Mouse (Mus musculus): Measurements from ENCODE around the gene Cntn4.

GRCm38 (mm10) chr6:106078071-106078603, 400.7 kb downstream of the Cntn4 start:
- no peak for TF ChIP-seq POLR2A (IDR thresholded peaks at IDR 0.05; ENCODE audit: control insufficient read depth, extremely low read depth, insufficient read depth, low read length, poor library complexity)
- no peak for TF ChIP-seq CTCF (IDR thresholded peaks at IDR 0.05; ENCODE audit: borderline replicate concordance, control insufficient read depth, extremely low read depth, insufficient read depth, low read length, poor library complexity)

Measured in thymus, adult 2 months (tissue).